Mouse (Mus musculus) hindbrain, embryonic 10.5 days (tissue): ENCODE results near the gene Kcnma1. TPM values are rescaled to one million over a fixed set of nuclear protein-coding genes. Genes with fewer than 3 reads are reported as not detected.

Experiments used
- DNase-seq: peaks from one replicate; pipeline ENCODE4 v3.0.0-alpha.2; 2017; ENCODE audit warnings: low spot score
- H3K27ac ChIP-seq: fragments of 300-500 bp; sonication (generic); 2 replicates; pipeline ENCODE4 v1.5.1; 2016; ENCODE audit warnings: mild to moderate bottlenecking, moderate library complexity
- H3K27me3 ChIP-seq: fragments of 300-500 bp; sonication (generic); 2 replicates; pipeline ENCODE4 v1.6.1; 2016; ENCODE audit warnings: mild to moderate bottlenecking; ENCODE audit not compliant: poor library complexity, insufficient read depth, severe bottlenecking
- H3K36me3 ChIP-seq: fragments of 300-500 bp; sonication (generic); 2 replicates; pipeline ENCODE4 v1.6.1; 2016; ENCODE audit warnings: mild to moderate bottlenecking, moderate library complexity
- H3K4me1 ChIP-seq: fragments of 300-500 bp; sonication (generic); replicated peaks from 2 replicates; pipeline ENCODE4 v1.6.1; 2016; ENCODE audit warnings: mild to moderate bottlenecking
- H3K4me3 ChIP-seq: fragments of 300-500 bp; sonication (generic); 2 replicates; pipeline ENCODE4 v1.5.1; 2016; ENCODE audit warnings: mild to moderate bottlenecking, moderate library complexity
- H3K9me3 ChIP-seq: fragments of 300-500 bp; sonication (generic); 2 replicates; pipeline ENCODE4 v1.6.1; 2016; ENCODE audit warnings: mild to moderate bottlenecking, moderate library complexity
- WGBS: fragments of 180-500 bp; shearing (Covaris S2); methylation state at CpG from one replicate; pipeline ENCODE4 v1.1.7; 2016; 5-methylcytosine and 5-hydroxymethylcytosine counted together
- polyA plus RNA-seq: library from polyadenylated mRNA; unstranded; fragments of >200 nt; fragmentation: Nextera tagmentation; extraction: Ambion mirVana; gene quantifications from 2 replicates; pipeline ENCODE4 v1.2.1, GENCODE M21; 2016

Kcnma1 gene
- polyA plus RNA-seq, 1 experiment from 2014 or later = 1.1 TPM

DNA sequence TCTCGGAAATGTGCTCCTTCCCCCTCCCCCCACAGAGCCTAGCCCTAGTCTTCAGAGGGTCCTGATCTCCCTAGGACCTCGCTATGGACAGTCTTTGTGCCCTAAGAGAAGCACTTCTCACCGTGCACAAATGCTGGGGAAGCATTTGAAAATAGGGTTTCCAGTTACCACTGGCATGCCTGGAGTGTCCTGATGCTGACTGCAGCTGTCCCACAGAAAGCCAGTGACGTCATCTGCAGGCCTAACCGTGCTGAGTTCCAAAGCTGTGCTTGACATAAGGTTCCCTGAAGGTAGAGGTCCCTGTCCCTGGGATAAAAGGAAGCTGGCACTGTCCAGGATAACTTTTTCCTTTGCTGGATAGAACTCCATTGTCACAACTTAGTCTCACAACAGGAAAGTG is 71.1 kb downstream of the Kcnma1 start:
- Histone ChIP-seq H3K4me3 (no peak overlapping the region), H3K4me1 (peaks cover 4% of the 10 kb centered on the region; the same call in 1 of the 2 replicates), H3K27me3 (no peaks in the 10 kb centered on the region), H3K9me3 (no peaks in the 10 kb centered on the region), H3K36me3 (no peaks in the 10 kb centered on the region), H3K27ac (no peak overlapping the region)
- WGBS = 51% methylated on average over 5 of the region's 5 CpGs
- no peak for DNase-seq

DNA sequence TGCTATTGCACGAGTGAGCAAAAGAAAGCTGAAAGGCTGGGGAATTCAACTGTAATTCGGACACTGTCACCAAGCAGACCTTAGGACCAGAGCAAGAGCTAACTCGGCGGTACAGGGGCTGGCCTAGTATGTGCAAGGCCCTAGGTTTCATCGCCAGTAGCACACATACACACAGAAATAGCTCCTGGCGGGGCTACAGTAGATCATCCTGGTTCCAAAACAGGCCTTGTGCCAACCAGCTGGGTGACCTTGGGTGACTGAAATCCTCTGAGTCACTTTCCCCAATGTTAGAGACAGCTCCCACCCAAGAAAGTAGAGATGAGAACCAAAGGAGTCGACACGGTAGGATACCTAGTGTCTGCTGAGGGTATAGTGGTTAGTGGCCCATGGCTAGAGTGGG is 72.2 kb downstream of the Kcnma1 start:
- no peaks in the 10 kb centered on the region for H3K27me3 ChIP-seq
- no peak overlapping the region for H3K4me3 ChIP-seq
- no peak for DNase-seq
- H3K9me3 ChIP-seq = no peaks in the 10 kb centered on the region
- peaks cover 4% of the 10 kb centered on the region; the same call in 1 of the 2 replicates for H3K4me1 ChIP-seq
- 90% methylated on average over 8 of the region's 8 CpGs for WGBS
- H3K27ac ChIP-seq = no peak overlapping the region
- H3K36me3 ChIP-seq = no peaks in the 10 kb centered on the region

DNA sequence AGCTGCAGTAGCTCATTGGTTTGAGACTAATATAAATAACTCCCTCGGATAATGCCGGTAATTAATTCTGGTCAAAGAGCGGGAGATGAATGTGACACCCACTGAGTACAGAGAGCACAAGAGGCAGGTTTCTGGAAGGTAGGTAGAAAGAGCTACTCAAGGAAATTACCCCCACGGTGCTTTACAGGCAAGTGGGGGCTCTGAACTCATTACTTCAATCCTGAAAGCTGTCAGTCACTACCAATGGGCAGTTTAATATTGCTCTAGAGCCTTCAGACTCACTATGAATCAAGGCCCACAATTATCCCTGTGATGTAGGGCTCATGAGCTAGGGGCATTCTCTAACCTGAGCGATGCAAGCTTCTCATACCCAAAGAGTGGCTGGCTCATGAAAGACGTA is 79.3 kb downstream of the Kcnma1 start:
- DNase-seq = no peak
- H3K4me1 ChIP-seq = no peaks in the 10 kb centered on the region
- no peaks in the 10 kb centered on the region for H3K27me3 ChIP-seq
- 82% methylated on average over 6 of the region's 6 CpGs for WGBS
- H3K4me3 ChIP-seq = no peak overlapping the region
- H3K27ac ChIP-seq = no peak overlapping the region
- no peaks in the 10 kb centered on the region for H3K36me3 ChIP-seq
- H3K9me3 ChIP-seq = no peaks in the 10 kb centered on the region

DNA sequence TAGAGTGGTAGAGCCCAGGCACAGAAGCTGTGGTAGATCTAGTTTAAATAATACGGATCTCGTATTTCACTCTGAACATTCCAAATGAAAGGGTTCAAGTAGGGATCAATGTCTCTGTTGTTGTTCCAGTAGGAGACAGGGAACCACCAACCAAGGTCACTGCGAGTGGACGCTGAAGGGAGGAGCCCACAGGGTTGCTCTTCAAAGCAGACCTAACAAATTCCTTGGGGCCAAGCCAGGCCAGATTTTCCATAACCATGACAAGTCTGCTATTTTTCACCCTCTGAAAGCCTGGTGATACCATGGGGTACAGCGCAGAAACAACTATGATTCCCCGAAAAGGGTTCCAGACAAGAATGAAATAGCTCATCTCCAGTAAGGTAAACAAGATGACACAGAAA is 82.6 kb downstream of the Kcnma1 start:
- Histone ChIP-seq H3K9me3 (no peaks in the 10 kb centered on the region), H3K27ac (no peak overlapping the region), H3K4me3 (no peak overlapping the region), H3K36me3 (no peaks in the 10 kb centered on the region), H3K4me1 (no peaks in the 10 kb centered on the region), H3K27me3 (no peaks in the 10 kb centered on the region)
- WGBS = 80% methylated on average over 6 of the region's 6 CpGs
- no peak for DNase-seq

DNA sequence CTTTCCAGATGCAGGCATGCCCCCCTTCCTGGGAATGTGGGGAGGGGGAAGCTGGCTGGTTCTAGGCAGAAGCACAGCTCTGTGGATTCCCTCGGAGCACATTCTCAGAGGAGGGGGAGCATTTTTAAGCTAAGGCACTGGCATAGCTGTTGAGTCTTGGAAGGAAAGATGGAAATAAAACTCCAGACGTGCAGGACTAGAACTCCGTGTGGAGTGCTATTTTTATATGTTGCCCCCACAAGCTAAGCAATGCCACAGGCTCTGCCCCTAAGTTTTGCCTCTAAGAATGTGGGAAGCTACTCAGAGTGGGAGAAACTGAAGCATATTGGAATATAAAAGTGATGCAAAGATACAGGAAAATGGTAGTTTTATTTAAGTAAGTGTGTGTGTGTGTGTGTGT is 85.1 kb downstream of the Kcnma1 start:
- no peak for DNase-seq
- 84% methylated on average over 3 of the region's 3 CpGs for WGBS
- Histone ChIP-seq H3K36me3 (no peaks in the 10 kb centered on the region), H3K9me3 (no peaks in the 10 kb centered on the region), H3K4me3 (no peak overlapping the region), H3K4me1 (no peaks in the 10 kb centered on the region), H3K27me3 (no peaks in the 10 kb centered on the region), H3K27ac (no peak overlapping the region)

DNA sequence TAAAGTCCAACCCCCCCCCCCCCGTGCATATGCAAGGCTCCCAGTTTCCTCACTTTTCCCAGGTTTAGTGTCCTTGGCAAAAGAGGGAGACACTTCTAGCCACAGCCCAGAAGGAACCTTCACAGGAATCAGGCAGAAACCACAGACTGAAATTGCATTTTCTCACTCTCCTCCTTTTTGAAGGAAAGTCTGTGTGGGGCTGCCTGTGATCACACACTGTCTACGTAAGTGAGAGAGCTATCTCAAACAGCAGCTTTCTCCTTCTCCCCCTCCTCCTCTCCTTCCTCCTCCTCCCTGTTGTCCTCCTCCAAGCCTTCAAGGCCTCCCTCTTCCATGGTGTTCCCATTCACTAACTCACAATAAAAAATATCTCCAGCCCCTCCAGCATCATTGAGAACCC is 90.9 kb downstream of the Kcnma1 start:
- 79% methylated on average over 2 of the region's 2 CpGs for WGBS
- Histone ChIP-seq H3K4me3 (no peak overlapping the region), H3K27me3 (no peaks in the 10 kb centered on the region), H3K9me3 (no peaks in the 10 kb centered on the region), H3K4me1 (no peaks in the 10 kb centered on the region), H3K36me3 (no peaks in the 10 kb centered on the region), H3K27ac (no peak overlapping the region)
- DNase-seq = no peak

DNA sequence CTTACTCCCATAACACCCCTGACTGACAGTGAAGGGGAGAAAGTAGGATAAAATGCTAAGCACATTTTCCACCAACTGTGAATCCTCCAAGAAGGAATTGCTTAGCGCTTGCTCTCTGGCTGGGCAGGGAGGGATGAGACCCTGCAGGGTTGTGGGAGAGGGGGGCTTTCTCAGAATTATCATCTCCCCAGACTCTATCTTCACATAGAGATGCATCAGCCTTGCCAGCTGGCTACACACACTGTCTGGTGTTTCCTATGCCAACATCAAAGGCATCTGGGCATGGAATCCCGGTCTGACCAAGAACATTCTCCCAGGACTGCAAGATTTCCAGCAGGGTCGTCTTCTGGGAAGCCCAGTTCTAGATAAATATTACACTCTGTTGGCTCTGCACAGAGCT is 91.5 kb downstream of the Kcnma1 start:
- no peaks in the 10 kb centered on the region for H3K4me1 ChIP-seq
- 87% methylated on average over 3 of the region's 3 CpGs for WGBS
- H3K27me3 ChIP-seq = no peaks in the 10 kb centered on the region
- no peak overlapping the region for H3K4me3 ChIP-seq
- no peaks in the 10 kb centered on the region for H3K9me3 ChIP-seq
- no peaks in the 10 kb centered on the region for H3K36me3 ChIP-seq
- no peak overlapping the region for H3K27ac ChIP-seq
- DNase-seq = no peak

DNA sequence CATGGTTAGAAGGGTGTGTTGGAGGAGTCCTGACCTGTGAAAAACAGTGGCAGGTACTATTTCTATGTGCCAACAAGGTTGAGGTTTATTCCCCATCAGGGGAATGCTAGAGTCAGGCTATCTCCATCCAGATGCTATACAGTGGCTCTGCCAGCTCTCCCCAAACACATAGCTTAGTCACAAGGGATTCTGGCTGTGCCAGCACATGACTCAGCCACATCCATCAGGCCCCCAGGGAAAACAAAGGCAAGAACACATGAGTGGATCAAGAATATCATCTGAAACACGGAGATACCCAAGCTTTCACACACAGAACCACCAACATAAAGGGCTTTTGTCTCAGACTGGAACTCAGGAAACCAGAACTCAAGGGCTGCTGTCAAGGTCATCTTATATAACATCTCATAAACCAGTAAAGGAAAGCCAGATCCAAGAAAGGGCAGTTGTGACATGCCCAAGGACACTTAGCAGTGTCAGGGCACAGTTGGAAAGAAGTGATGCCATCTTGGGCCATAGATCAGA is 103.1 kb downstream of the Kcnma1 start:
- Histone ChIP-seq H3K36me3 (no peaks in the 10 kb centered on the region), H3K4me3 (no peak overlapping the region), H3K9me3 (no peaks in the 10 kb centered on the region), H3K27me3 (no peaks in the 10 kb centered on the region), H3K27ac (no peak overlapping the region), H3K4me1 (peaks cover 6% of the 10 kb centered on the region; the same call in 1 of the 2 replicates)
- 73% methylated on average over 1 of the region's 1 CpGs for WGBS
- no peak for DNase-seq

DNA sequence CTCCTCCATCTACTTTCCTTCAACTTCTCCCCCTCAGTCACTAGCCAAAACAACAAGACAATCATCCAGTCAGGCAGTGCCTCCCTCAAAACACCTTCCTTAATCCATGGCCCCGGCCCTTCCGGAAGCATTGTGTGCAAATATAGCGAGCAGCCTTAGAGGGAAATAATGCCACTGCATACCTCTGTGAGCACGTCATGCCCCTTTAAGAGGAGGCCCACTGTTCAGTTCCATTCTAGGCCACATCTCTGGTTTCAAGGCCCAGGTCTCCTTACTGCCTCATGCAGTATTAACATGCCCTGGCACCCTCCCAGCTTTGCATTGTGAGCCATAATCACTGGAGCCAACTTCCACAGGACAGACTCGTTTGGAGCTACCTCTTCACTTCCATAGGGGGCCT is 105.7 kb downstream of the Kcnma1 start:
- Histone ChIP-seq H3K27ac (no peak overlapping the region), H3K4me1 (peaks cover 6% of the 10 kb centered on the region; the same call in 1 of the 2 replicates), H3K27me3 (no peaks in the 10 kb centered on the region), H3K9me3 (no peaks in the 10 kb centered on the region), H3K4me3 (no peak overlapping the region), H3K36me3 (no peaks in the 10 kb centered on the region)
- DNase-seq = no peak
- WGBS = 81% methylated on average over 5 of the region's 5 CpGs

DNA sequence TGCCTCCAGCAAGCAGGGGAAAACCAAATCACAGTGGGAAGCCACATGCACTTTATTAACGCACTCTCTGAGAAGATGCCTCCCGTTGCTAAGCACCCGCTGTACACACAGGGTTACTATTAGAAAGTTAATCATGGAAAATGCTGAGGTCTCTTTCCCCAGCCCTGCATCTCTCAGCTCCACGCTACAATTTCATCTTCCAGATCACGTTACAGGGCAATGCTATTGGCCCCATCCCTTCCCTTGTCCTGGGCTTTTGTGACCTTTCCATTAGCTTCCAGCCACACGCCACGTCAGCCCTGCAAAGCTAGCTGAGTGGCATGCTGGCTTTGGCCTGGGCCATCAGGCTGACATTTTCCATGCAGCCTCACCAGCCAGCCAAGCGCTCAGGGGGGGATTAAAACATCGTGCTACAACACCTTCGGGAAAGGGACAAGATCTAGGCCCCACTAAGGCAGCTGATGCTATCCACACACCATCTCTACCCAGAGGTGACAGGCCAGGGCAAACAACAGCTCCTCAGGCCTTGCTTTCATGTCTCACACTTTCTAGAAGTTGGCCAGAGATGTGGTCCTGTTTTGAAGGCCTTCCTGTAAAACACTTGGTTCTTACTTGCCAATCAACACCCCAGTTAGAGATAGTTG is 111.5 kb downstream of the Kcnma1 start:
- 38% methylated on average over 10 of the region's 10 CpGs for whole genome bisulfite sequencing
- peak; percentile 42 for DNase-seq
- Histone ChIP-seq H3K4me3 (no peak overlapping the region), H3K4me1 (peaks cover 16% of the 10 kb centered on the region), H3K36me3 (no peaks in the 10 kb centered on the region), H3K9me3 (no peaks in the 10 kb centered on the region), H3K27ac (peak overlapping the region; percentile 66; the same call in 1 of the 2 replicates), H3K27me3 (no peaks in the 10 kb centered on the region)

DNA sequence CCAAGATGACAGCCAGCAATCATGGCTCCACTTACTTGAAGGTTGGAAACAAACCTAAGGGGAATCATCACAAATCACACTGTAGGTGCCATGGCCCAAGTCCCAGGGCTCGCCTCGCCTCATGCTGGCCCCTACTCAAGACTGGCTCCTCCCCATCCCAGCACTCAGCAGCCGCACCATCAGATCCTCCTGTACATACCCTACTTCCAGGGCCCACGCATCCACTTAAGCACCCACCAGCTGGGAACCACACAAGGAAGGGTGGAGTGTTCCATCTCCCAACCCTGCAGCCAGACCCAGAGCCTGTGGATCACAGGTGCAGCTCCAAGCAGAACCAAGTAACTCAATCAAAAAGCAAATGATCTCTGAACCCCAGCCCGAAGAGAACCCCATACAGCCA is 114.8 kb downstream of the Kcnma1 start:
- Histone ChIP-seq H3K27ac (no peak overlapping the region), H3K9me3 (no peaks in the 10 kb centered on the region), H3K36me3 (no peaks in the 10 kb centered on the region), H3K4me1 (peaks cover 16% of the 10 kb centered on the region), H3K4me3 (no peak overlapping the region), H3K27me3 (no peaks in the 10 kb centered on the region)
- DNase-seq = no peak
- WGBS = 90% methylated on average over 5 of the region's 5 CpGs

DNA sequence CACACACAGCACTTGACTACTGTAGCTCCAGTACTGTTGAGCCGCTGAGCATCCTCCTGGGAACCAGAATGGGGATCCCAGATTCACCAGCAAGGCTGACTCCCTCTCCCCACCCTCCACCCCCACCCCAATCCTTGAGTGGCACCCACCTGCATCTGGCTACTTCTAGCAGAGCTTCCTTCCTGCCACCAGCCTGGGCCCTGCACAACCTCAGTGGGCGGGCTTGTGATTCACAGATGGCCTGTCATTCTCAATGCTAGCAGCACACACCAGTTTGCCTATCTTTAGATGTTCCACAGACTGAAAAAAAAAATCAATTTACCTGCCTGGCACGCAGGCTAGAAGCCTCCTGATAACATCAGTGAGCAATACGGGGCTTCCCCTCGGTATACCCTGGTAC is 116.5 kb downstream of the Kcnma1 start:
- H3K27ac ChIP-seq = no peak overlapping the region
- H3K9me3 ChIP-seq = no peaks in the 10 kb centered on the region
- no peak overlapping the region for H3K4me3 ChIP-seq
- no peak for DNase-seq
- no peaks in the 10 kb centered on the region for H3K36me3 ChIP-seq
- WGBS = 89% methylated on average over 5 of the region's 5 CpGs
- no peaks in the 10 kb centered on the region for H3K27me3 ChIP-seq
- H3K4me1 ChIP-seq = peaks cover 9% of the 10 kb centered on the region

DNA sequence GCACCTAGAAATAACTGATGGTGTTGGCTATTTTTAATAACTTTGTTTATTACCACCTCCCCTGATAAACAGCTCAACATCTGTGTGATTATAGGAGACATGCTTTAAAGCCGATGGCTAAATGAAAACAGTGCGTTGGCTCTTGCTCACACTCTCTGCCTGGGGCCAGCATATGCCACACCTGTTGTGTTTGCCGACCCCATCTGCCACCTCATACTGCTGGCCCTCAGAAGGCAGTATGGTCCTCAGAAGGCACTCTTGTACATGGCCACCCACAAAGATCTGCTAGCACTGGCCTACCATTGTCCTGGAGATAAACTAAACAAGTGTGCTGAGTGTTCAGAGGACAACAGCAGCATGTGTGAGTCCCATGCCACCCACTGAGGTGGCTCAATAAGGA is 118.3 kb downstream of the Kcnma1 start:
- no peaks in the 10 kb centered on the region for H3K9me3 ChIP-seq
- no peaks in the 10 kb centered on the region for H3K36me3 ChIP-seq
- 81% methylated on average over 3 of the region's 3 CpGs for WGBS
- no peak overlapping the region for H3K27ac ChIP-seq
- DNase-seq = no peak
- H3K4me3 ChIP-seq = no peak overlapping the region
- peaks cover 5% of the 10 kb centered on the region; the same call in 1 of the 2 replicates for H3K4me1 ChIP-seq
- no peaks in the 10 kb centered on the region for H3K27me3 ChIP-seq

DNA sequence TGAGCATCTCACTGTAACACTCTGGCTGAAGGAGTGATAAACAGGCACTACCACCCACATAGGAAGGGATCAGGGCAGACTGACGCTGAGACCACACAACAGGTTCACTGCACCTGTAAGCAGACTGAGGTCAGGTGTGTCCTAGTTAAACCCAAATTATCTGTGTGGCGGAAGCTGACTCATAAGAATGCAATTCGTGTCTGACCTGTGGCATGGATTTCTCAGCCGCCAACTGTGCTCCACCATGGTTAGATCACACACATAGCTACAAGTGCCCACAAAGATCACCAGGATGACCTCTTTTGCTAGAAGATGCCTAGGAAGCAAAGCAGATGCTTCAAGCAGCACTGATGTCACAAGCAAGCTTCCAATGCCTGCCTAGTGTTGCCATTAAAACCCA is 128.2 kb downstream of the Kcnma1 start:
- 84% methylated on average over 4 of the region's 4 CpGs for WGBS

More for the DNA sequence above, 128.2 kb downstream of the Kcnma1 start:
- Histone ChIP-seq H3K27me3 (no peaks in the 10 kb centered on the region), H3K4me1 (0 out of 2 replicates have a peak, but pooled peaks cover 3% of the 10 kb centered on the region), H3K4me3 (no peak overlapping the region), H3K27ac (no peak overlapping the region), H3K36me3 (no peaks in the 10 kb centered on the region), H3K9me3 (no peaks in the 10 kb centered on the region)
- no peak for DNase-seq
